Mouse (Mus musculus) ES-Bruce4 (cell line): ENCODE data around the gene Heatr6.

Experiments
- CTCF ChIP-seq: IDR thresholded peaks from one replicate; pipeline ENCODE4 v1.8.1; 2011; ENCODE audit warnings: low read depth, low read length
- POLR2A ChIP-seq: IDR thresholded peaks from one replicate; pipeline ENCODE4 v1.8.1; 2011; ENCODE audit warnings: low read length; ENCODE audit not compliant: insufficient read depth

GRCm38 (mm10) chr11:83768976-83769375 lies 15.5 kb downstream of the Heatr6 start:
- TF ChIP-seq CTCF (no peak), POLR2A (no peak)
